Mouse (Mus musculus) testis, adult 2 months (tissue): Measurements from ENCODE around the gene Tsga10.

Source experiments
- CTCF ChIP-seq: fragments of 200-500 bp; IDR thresholded peaks from 2 replicates; pipeline ENCODE4 v1.5.1; 2012; ENCODE audit warnings: low read depth, mild to moderate bottlenecking, inconsistent platforms, low read length, moderate library complexity; ENCODE audit not compliant: control insufficient read depth, insufficient read depth, insufficient replicate concordance
- POLR2A ChIP-seq: fragments of 200-500 bp; IDR thresholded peaks from 2 replicates; pipeline ENCODE4 v1.6.1; 2012; ENCODE audit warnings: low read depth, mild to moderate bottlenecking, inconsistent platforms, low read length, moderate library complexity; ENCODE audit not compliant: control insufficient read depth

DNA sequence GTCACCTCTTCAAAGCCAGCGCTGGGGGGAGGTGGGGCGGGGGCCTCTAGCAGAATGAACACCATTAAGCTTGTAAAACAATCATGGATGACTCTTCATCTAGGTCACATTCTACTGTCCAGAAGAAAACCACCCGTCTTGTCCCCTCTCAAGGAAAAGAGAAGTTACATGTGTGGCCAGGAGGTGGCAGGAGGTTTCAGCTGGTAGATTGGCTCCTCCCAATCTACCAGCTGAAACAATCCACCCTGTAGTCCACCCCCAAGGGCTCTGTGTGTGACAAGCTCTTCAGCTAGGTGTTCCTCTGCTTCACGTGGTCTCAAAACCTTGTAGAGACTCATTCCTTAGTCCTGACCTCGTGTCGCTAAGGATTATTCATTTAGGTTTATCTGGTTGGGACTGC is 36.9 kb upstream of the Tsga10 start:
- TF ChIP-seq CTCF (no peak), POLR2A (no peak)
